In genomic region chr9:70656130-70657007, GRCm38 (mm10) we compare ENCODE assay signal across 8 mouse cellular contexts. TPM values are rescaled to one million over a fixed set of nuclear protein-coding genes. Genes with fewer than 3 reads are reported as not detected.
DNase-seq lines count a peak whose midpoint lies in the region; ATAC-seq and TF ChIP-seq lines count a peak whose summit lies in the region.

TSS of gene Gm10642 (plus strand) at chr9:70656251.

- peaks cover 17% of the 10 kb centered on the region for H3K79me2 ChIP-seq in MEL (ENCODE audit: control insufficient read depth, insufficient read depth, low read length, poor library complexity)

- peaks cover 0 to 16% of the 10 kb centered on the region in 2 experiments; a peak in 2 of 4 replicates for H3K36me3 ChIP-seq in MEL (ENCODE audit: control insufficient read depth in 1 of 2, insufficient read depth in 2 of 2, low read length in 2 of 2)
- no peaks in the 10 kb centered on the region for H3K36me3 ChIP-seq in forebrain, embryonic 16.5 days (ENCODE audit: control insufficient read depth, insufficient read depth)
- H3K36me3 ChIP-seq in lung, embryonic 15.5 days, result no peaks in the 10 kb centered on the region

- TF ChIP-seq CTCF in MEL (IDR thresholded peaks at IDR 0.05 in 2 of 3, conservative IDR thresholded peaks at IDR 0.05 in 1 of 3; ENCODE audit: control insufficient read depth in 1 of 3, insufficient read depth in 1 of 3, low read depth in 2 of 3, low read length in 3 of 3, poor library complexity in 1 of 3, severe bottlenecking in 1 of 3), result no peak

- WGBS in forebrain, embryonic 16.5 days, result under 1% methylated on average over 67 of the region's 72 CpGs
- under 1% methylated on average over 61 of the region's 72 CpGs for WGBS in lung, embryonic 15.5 days

- peak; percentile 91 for DNase-seq in MEL (ENCODE audit: low read depth, low spot score)
- peak; percentile 73 to 77 for DNase-seq in cerebellum, adult 18-20 months
- DNase-seq in heart, postnatal 4 days, result peak; percentile 38
- DNase-seq in layer of hippocampus, adult 8-10 months (ENCODE audit: low spot score in 2 of 2), result peak; percentile 38 to 39
- DNase-seq in ovary, postnatal 10 days (ENCODE audit: low spot score), result peak; percentile 23
- peak; percentile 64 to 68 for DNase-seq in thymus, postnatal 10 days (ENCODE audit: low spot score in 2 of 2)

- peak in 1 of 2 experiments; percentile 46; a peak in 2 of 4 replicates for TF ChIP-seq POLR2A in MEL (IDR thresholded peaks at IDR 0.05; ENCODE audit: control insufficient read depth in 1 of 2, insufficient read depth in 1 of 2, low read depth in 1 of 2, low read length in 2 of 2, poor library complexity in 1 of 2)

- H3K4me1 ChIP-seq in MEL (ENCODE audit: control insufficient read depth in 1 of 2, insufficient read depth in 2 of 2, low read length in 2 of 2), result peaks cover 4 to 7% of the 10 kb centered on the region in 2 experiments; a peak in 3 of 4 replicates
- H3K4me1 ChIP-seq in forebrain, embryonic 16.5 days (replicated peaks; ENCODE audit: control insufficient read depth, insufficient read depth, low read length), result peaks cover 30% of the 10 kb centered on the region
- 0 out of 2 replicates have a peak, but pooled peaks cover 3% of the 10 kb centered on the region for H3K4me1 ChIP-seq in lung, embryonic 15.5 days

- ATAC-seq in forebrain, embryonic 16.5 days, result peak; percentile 46
- ATAC-seq in lung, embryonic 15.5 days (ENCODE audit: borderline replicate concordance, extremely low read depth, low FRiP score, low TSS enrichment), result peak; percentile 50

- H3K9ac ChIP-seq in MEL (ENCODE audit: control insufficient read depth, low read depth, low read length, poor library complexity, severe bottlenecking), result peak within 1 kb of the TSS; percentile 85
- H3K9ac ChIP-seq in forebrain, embryonic 16.5 days (replicated peaks; ENCODE audit: low read depth, low read length), result peak within 1 kb of the TSS; percentile 95
- H3K9ac ChIP-seq in lung, embryonic 15.5 days, result peak within 1 kb of the TSS; percentile 81

- peak within 1 kb of the TSS; percentile 59 for H3K27ac ChIP-seq in MEL (ENCODE audit: control insufficient read depth, low read depth, low read length)
- peak within 1 kb of the TSS; percentile 95 for H3K27ac ChIP-seq in forebrain, embryonic 16.5 days (ENCODE audit: low read length)
- peak within 1 kb of the TSS; percentile 94 for H3K27ac ChIP-seq in lung, embryonic 15.5 days

- no peaks in the 10 kb centered on the region for H3K9me3 ChIP-seq in MEL (replicated peaks; ENCODE audit: insufficient read depth, low read length)
- H3K9me3 ChIP-seq in forebrain, embryonic 16.5 days (ENCODE audit: control insufficient read depth, low read length), result no peaks in the 10 kb centered on the region
- no peaks in the 10 kb centered on the region for H3K9me3 ChIP-seq in lung, embryonic 15.5 days

- peak within 1 kb of the TSS; percentile 61 for H3K4me2 ChIP-seq in forebrain, embryonic 16.5 days (ENCODE audit: low read length)
- H3K4me2 ChIP-seq in lung, embryonic 15.5 days, result peak within 1 kb of the TSS; percentile 93

- no peaks in the 10 kb centered on the region for H3K27me3 ChIP-seq in MEL (ENCODE audit: control insufficient read depth in 1 of 2, insufficient read depth in 2 of 2, low read length in 2 of 2)
- no peaks in the 10 kb centered on the region for H3K27me3 ChIP-seq in forebrain, embryonic 16.5 days (replicated peaks; ENCODE audit: control insufficient read depth, insufficient read depth, low read length)
- no peaks in the 10 kb centered on the region for H3K27me3 ChIP-seq in lung, embryonic 15.5 days

- no peak for TF ChIP-seq RAD21 in MEL (IDR thresholded peaks at IDR 0.05; ENCODE audit: low read depth, low read length)

- no peak; a peak in 1 of 4 replicates for TF ChIP-seq EP300 in MEL (IDR thresholded peaks at IDR 0.05; ENCODE audit: low read depth in 1 of 2, low read length in 2 of 2)

- H3K4me3 ChIP-seq in MEL (ENCODE audit: control insufficient read depth in 1 of 2, insufficient read depth in 1 of 2, low read depth in 2 of 2, low read length in 2 of 2), result peak within 1 kb of the TSS; percentile 74 to 85
- H3K4me3 ChIP-seq in forebrain, embryonic 16.5 days (replicated peaks; ENCODE audit: low read length), result peak within 1 kb of the TSS; percentile 71
- peak within 1 kb of the TSS; percentile 81 for H3K4me3 ChIP-seq in lung, embryonic 15.5 days

TF ChIP-seq in MEL, 35 proteins besides CTCF, POLR2A, EP300 and RAD21:
- TF ChIP-seq NRF1 (IDR thresholded peaks at IDR 0.05; ENCODE audit: insufficient read depth, low read depth, low read length, poor library complexity, severe bottlenecking) (no peak), ZC3H11A (IDR thresholded peaks at IDR 0.05; ENCODE audit: low read depth, low read length) (no peak), USF2 (IDR thresholded peaks at IDR 0.05; ENCODE audit: borderline replicate concordance in 1 of 2, insufficient read depth in 1 of 2, low read depth in 1 of 2, low read length in 2 of 2) (0 out of 4 replicates have a peak, but pooled peaks of 1 of the 2 experiments have one; percentile 11), MYB (IDR thresholded peaks at IDR 0.05; ENCODE audit: low read depth, low read length) (no peak), ZKSCAN1 (IDR thresholded peaks at IDR 0.05; ENCODE audit: low read depth, low read length) (no peak), MAZ (IDR thresholded peaks at IDR 0.05; ENCODE audit: low read depth, low read length) (peak; percentile 50; the same call in 1 of the 2 replicates), POLR2AphosphoS2 (IDR thresholded peaks at IDR 0.05; ENCODE audit: low read length) (peak; percentile 2; the same call in 1 of the 2 replicates), ZNF384 (IDR thresholded peaks at IDR 0.05; ENCODE audit: low read depth, low read length) (peak; percentile 98), POLR2AphosphoS5 (IDR thresholded peaks at IDR 0.05; ENCODE audit: borderline replicate concordance, low read depth, low read length) (no peak), MAFK (IDR thresholded peaks at IDR 0.05; ENCODE audit: borderline replicate concordance, low read depth, low read length) (no peak), KAT2A (conservative IDR thresholded peaks at IDR 0.05; ENCODE audit: low read depth, low read length) (no peak), SMC3 (IDR thresholded peaks at IDR 0.05; ENCODE audit: low read depth, low read length) (no peak), SIN3A (IDR thresholded peaks at IDR 0.05; ENCODE audit: low read length) (peak; percentile 96), CHD2 (IDR thresholded peaks at IDR 0.05; ENCODE audit: low read length) (no peak), MYC (IDR thresholded peaks at IDR 0.05; ENCODE audit: low read depth, low read length) (0 out of 2 replicates have a peak, but pooled peaks have one; percentile 29), BHLHE40 (IDR thresholded peaks at IDR 0.05; ENCODE audit: borderline replicate concordance, low read depth, low read length) (no peak), TCF12 (IDR thresholded peaks at IDR 0.05; ENCODE audit: low read depth, low read length) (peak; percentile 28; the same call in 1 of the 2 replicates), NELFE (IDR thresholded peaks at IDR 0.05; ENCODE audit: low read depth, low read length) (peak; percentile 22; the same call in 1 of the 2 replicates), TAL1 (IDR thresholded peaks at IDR 0.05; ENCODE audit: low read length) (no peak), E2F4 (IDR thresholded peaks at IDR 0.05; ENCODE audit: borderline replicate concordance, low read depth, low read length) (no peak), ZMIZ1 (IDR thresholded peaks at IDR 0.05; ENCODE audit: low read depth, low read length) (no peak), HCFC1 (IDR thresholded peaks at IDR 0.05; ENCODE audit: low read depth, low read length) (peak; percentile 63), ELF1 (IDR thresholded peaks at IDR 0.05; ENCODE audit: low read depth, low read length) (peak; percentile 60; the same call in 1 of the 2 replicates), GABPA (IDR thresholded peaks at IDR 0.05; ENCODE audit: low read depth, low read length) (no peak), CHD1 (IDR thresholded peaks at IDR 0.05; ENCODE audit: low read depth, low read length) (no peak), RCOR1 (IDR thresholded peaks at IDR 0.05; ENCODE audit: low read depth, low read length) (no peak), UBTF (IDR thresholded peaks at IDR 0.05; ENCODE audit: borderline replicate concordance, insufficient read depth, low read depth, low read length) (no peak), ETS1 (IDR thresholded peaks at IDR 0.05; ENCODE audit: low read depth, low read length) (peak; percentile 98), MXI1 (IDR thresholded peaks at IDR 0.05; ENCODE audit: low read depth, low read length) (peak; percentile 66; the same call in 1 of the 2 replicates), JUND (IDR thresholded peaks at IDR 0.05; ENCODE audit: low read depth, low read length) (no peak), USF1 (IDR thresholded peaks at IDR 0.05; ENCODE audit: low read depth, low read length) (peak; percentile 84), TBP (IDR thresholded peaks at IDR 0.05; ENCODE audit: low read depth, low read length) (peak; percentile 79), MEF2A (IDR thresholded peaks at IDR 0.05; ENCODE audit: extremely low read depth, insufficient replicate concordance, low read depth, low read length, poor library complexity, severe bottlenecking) (no peak), MAX (IDR thresholded peaks at IDR 0.05; ENCODE audit: low read length) (no peak), GATA1 (IDR thresholded peaks at IDR 0.05; ENCODE audit: low read depth, low read length) (no peak)

RNA-seq across cellular contexts. Expression of gene Gm10642, which starts in this region (rescaled TPM):
- total RNA-seq in MEL (2012; rRNA removed), result 1.3 and 2.0 TPM in 2 replicates
- polyA plus RNA-seq in MEL (2012; ENCODE audit: insufficient read depth in 1 of 2, insufficient read length in 2 of 2, low read depth in 1 of 2, low replicate concordance in 2 of 2, missing spikeins in 1 of 2), result 1 to 10 TPM in 1 of 2 experiments, not detected in 1; 1.3 TPM
- polyA plus RNA-seq in forebrain, embryonic 16.5 days (2015; fragmentation: Nextera tagmentation; extraction: Ambion mirVana), result 0.17 and 0.37 TPM in 2 replicates
- total RNA-seq in heart, postnatal 4 days (2021), result under 1 TPM; 0.47 to 0.67 TPM
- 1 to 10 TPM in 1 of 4 experiments, under 1 TPM in 3; 0.57 to 1.5 (median 0.79) TPM for total RNA-seq in layer of hippocampus, adult 8-10 months (2022)
- polyA plus RNA-seq in lung, embryonic 15.5 days (2015; fragmentation: Nextera tagmentation; extraction: Ambion mirVana), result 0.31 and 0.47 TPM in 2 replicates

Comparison
In these comparisons a context has a peak if more than half of its experiments do, and no peak if none do; other contexts are left out.
1. Peak in every context shown above with its lines: DNase-seq, ATAC-seq, H3K4me3 ChIP-seq and H3K27ac ChIP-seq.
2. Peak in ATAC-seq, H3K4me3 ChIP-seq, H3K27ac ChIP-seq, H3K9ac ChIP-seq and H3K4me2 ChIP-seq in forebrain, embryonic 16.5 days; RNA of the gene not detected or under 1 TPM.
3. Peak in DNase-seq in heart, postnatal 4 days; RNA of the gene not detected or under 1 TPM.
4. Peak in ATAC-seq, H3K4me3 ChIP-seq, H3K27ac ChIP-seq, H3K9ac ChIP-seq and H3K4me2 ChIP-seq in lung, embryonic 15.5 days; RNA of the gene not detected or under 1 TPM.
5. DNase-seq: peak in every context shown above with its lines; median percentile 91 in MEL; 75 in cerebellum, adult 18-20 months; 66 in thymus, postnatal 10 days; 38 in layer of hippocampus, adult 8-10 months; 38 in heart, postnatal 4 days; 23 in ovary, postnatal 10 days.